Mouse (Mus musculus) erythroblast, embryonic 14.5 days (primary cell): ENCODE results near the gene Acss3.

Experiments
- GATA1 ChIP-seq: IDR thresholded peaks from 2 replicates; pipeline ENCODE4 v1.6.1; 2012; ENCODE audit warnings: low read length, inconsistent platforms, mixed read lengths
- TAL1 ChIP-seq: IDR thresholded peaks from 3 replicates; pipeline ENCODE4 v1.6.1; 2012; ENCODE audit warnings: low read length, inconsistent platforms, mixed read lengths

DNA sequence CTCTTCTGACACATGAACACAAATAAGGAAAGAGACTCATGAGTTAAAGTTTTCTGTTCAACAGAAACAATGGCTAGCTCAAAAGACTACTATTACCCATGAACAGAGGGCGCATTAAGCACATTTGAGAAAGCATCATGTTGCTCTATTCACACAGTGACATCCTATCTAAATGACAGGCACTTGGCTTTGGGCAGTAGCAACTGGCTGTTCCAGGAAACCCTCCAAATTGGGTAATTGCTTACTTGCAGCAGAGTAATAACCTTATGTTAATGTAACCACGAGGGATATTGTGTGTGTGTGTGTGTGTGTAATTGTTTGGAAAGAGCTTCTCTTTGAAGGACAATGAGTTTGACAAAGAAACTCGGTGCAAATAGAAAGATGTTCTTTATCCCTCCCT is 29.0 kb downstream of the Acss3 start:
- TF ChIP-seq TAL1 = no peak
- TF ChIP-seq GATA1 = no peak
